Mouse (Mus musculus) spleen, adult 2 months (tissue): Measurements from ENCODE around the gene Smg1.

Source experiments
- CTCF ChIP-seq: fragments of 200-500 bp; IDR thresholded peaks from 2 replicates; pipeline ENCODE4 v1.5.1; 2011; ENCODE audit warnings: mild to moderate bottlenecking, inconsistent platforms; ENCODE audit not compliant: insufficient read depth, insufficient read length, insufficient replicate concordance; ENCODE audit errors: extremely low read depth
- POLR2A ChIP-seq: fragments of 200-500 bp; IDR thresholded peaks from 2 replicates; pipeline ENCODE4 v1.6.1; 2011; ENCODE audit warnings: low read depth, low read length, inconsistent platforms

DNA sequence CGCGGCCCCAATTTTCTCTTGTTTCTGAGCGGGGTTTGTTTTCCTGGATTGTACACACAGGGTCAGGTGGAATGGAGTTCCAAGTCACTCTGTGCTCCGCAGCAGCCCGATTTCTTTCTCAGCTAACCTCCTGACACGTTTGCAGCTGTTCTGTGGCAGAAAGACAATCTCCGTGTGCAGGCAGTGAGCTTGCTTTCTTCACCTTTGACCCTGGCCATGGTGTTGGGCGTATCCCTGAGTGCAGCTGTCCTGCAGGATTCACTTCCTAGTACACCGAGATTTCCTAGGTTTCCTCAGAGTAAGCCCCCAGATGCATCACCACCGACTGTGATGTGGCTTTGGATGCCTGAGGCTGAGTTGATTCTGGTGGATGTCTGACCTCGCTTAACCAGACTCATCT lies 108.3 kb downstream of the Smg1 start:
- TF ChIP-seq CTCF: no peak
- TF ChIP-seq POLR2A: no peak
